Mouse (Mus musculus): ENCODE data around the gene Pcyt2.

Gene Pcyt2

DNA sequence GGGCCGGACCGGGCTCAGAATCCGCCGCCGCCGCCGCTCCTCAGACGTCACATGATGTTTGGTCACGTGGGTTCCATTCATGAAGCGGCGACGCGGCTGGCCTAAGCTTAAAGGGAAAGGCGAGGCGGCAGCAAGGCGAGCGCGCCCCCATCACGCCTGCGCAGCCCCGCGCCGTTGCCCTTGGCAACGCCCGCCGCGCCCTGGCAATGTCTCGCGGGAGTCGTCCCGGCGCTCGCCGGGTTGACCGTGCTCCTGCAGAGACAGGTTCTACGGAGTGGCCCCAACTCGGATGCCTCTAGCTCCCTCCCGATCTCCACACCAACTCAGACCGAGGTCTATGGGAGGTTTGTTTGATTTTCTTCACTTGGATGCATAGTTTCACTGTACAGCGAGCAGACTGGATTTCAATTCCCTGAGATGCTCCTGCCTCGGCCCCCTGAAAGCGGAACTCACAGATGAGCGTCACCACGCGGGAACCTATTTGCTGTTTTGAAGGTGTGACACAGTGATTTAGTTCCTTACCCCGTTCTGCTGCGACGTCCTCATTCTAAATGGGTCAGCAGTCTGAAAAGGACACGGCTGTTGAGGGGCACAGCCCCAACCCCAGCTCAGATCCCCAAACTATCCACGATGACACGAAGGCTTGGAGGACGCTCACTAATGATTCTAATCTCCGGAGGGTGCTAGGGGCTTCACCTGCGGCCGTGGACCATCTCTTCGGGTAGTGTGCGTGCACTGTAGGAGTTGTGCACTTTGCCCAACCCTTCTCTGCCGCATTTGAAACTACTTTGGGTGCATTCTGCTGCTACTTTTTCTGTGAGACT, 16.0 kb upstream of the Pcyt2 start, which contains the start of gene Mafg:
Mafg (minus strand) TSS at position 81 of the 824 bp plus-strand sequence.
- peak; percentile 99 for DNase-seq (ENCODE audit: extremely low read depth, insufficient read length, low spot score)

DNA sequence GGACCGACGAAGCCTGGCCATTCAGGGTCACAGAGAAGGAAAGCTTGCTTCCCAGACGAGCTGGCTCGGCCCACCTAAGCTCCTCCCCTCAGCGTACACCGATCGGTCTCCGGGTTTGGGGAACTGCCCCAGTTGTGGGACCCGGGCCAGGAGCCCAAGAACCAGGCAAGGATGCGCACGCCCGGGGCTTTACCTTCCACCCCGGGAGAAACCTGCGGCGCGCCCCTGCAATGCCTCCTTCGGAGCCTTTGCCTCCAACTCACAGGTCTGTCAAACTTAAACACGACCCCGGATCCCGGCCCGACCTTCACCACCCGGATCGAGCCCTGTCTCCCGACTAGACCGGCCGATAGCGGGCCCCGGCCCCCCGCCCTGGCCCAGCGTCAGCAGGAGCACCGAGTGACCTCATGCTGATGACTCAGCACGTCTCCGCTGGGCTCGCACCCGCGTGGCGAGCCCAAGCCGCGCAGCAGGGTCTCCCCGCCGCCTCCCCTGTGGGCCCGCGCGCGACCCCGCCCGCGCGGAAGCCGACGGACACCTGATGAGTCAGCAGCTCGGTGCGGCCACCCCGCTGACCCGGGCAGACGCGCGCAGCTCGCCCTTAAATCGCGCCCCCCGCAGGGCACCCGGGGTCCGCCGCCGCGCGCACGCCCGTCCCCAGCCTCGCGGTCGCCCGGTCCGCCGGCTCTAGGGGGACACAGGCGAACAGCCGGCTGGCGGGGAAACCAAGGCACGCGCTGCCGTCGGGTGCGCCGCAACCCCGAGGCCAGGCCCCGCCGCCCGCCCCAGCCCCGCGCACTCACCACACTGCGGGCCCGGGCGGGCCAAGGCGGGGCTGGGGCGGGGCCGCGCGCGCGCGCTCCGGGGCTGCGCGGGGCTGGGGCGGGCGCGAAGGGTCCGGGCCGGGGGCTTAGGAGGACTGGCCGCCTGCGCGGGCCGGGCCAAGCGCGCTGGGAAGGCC, 15.1 kb upstream of the Pcyt2 start:
- DNase-seq (ENCODE audit: extremely low read depth, insufficient read length, low spot score), result peak; percentile 89

DNA sequence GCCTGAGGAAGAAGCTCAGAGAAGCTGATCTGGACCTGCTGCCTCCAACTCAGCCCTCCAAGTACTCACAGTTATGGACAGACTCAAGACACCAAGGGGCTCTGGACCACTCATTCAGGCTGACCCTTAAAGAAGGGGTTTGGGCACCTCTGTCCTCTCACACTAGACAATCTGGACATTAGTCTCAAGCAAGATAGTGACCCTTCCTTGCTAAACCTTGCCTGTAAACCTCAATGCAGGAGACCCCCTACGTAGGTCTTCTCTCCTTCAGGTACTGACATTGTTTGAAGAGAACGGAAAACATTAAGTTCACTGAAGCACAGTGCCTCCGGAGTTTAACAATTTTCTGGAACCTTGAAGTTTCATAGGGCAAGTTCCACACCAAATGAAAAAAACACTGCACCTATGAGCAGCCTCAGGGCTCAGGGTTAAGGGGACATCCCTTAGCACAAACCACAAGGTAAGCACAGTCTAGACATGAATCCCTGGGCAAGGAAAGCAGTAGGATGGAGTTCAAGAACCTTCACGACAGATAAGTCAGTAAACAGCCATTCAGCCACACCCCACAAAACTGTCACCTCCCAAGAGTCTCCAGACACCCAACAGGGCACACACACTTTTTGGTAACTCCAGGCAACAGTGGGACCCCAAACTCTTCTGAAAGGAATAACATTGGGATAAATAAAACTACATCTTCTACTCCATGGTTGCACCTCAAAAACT, 14.2 kb upstream of the Pcyt2 start:
- no peak for DNase-seq (ENCODE audit: extremely low read depth, insufficient read length, low spot score)

DNA sequence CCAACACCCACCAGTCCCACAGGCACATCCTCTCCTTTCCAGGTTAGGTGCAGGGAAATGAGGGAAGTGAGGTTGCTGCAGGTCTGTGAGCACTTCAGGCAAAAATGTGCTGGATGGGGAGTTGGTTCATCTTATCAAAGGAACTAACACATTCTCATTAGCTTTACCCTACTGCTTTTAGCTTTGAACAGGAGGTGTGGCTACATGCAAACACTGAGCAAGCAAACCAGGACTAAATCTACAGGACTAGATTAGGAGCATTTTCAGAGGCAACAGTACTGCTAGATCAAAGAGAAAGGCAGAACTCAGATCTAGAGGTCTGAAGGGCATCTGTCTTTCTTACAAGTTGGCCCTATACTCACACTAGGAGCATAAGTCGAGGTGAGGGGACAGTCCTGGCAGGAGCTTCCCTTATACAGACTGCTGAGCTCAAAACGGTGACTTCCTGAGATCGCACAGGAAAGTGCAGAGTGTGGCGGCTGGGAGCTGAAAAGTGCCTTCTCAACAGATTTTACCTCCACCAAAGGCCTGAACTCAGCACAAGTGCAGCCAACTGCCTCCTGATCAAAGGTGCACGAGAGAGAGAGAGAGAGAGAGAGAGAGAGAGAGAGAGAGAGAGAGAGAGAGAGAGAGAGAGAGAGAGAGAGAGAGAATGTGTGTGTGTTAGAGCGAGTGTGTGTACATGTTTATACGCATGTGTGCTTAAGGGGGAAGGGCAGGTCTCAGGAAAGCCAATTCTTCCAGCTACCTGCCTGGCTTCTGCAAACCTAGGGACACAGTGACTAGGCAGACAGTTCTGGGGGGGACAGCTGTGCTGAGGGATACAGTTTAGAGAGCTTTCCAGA, 13.4 kb upstream of the Pcyt2 start:
- no peak for DNase-seq (ENCODE audit: extremely low read depth, insufficient read length, low spot score)

DNA sequence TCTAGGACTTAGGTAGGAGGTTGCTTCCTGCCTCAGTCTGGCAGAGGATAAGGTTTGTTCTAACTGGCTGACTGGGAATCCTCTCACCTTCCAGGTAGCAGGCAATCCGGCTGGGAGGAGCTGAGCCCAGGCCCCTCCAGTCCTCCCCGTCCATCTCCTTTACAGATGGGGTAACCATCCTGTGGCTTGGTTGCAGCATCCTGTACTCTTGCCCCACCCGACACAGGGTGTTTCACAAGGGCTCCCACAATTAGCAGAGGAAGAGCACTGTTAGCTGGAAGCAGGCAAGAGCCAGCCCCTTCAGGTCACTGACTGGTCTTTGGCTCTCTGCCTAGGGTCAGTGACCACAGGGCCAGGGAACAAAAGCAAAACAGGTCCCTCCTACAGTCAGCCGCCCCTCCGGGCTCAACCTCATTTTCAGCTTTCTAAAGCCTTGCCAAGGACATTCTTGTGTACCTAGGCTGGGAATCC, 12.7 kb upstream of the Pcyt2 start:
- peak; percentile 70 for DNase-seq (ENCODE audit: extremely low read depth, insufficient read length, low spot score)

DNA sequence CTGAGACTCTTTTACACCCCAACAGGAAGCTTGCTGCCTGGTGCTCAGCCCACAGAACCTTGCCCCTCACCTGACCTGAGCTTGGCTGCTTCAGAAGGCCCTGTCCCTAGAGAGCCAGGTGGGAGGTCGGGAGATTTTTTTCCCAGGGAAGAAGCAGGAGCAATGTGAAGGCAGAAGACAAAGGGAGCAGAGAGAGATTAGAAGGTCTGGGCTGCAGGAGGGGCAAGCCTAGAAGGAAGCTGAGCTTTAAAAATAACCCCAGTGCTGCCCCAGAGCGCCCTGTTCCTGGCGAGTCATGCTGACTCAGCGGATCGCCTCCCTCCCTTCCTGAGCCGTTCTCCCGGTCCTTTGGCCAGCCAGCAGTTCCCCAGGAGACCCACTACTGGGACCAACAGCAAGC, 12.2 kb upstream of the Pcyt2 start:
- peak; percentile 57 for DNase-seq (ENCODE audit: extremely low read depth, insufficient read length, low spot score)

DNA sequence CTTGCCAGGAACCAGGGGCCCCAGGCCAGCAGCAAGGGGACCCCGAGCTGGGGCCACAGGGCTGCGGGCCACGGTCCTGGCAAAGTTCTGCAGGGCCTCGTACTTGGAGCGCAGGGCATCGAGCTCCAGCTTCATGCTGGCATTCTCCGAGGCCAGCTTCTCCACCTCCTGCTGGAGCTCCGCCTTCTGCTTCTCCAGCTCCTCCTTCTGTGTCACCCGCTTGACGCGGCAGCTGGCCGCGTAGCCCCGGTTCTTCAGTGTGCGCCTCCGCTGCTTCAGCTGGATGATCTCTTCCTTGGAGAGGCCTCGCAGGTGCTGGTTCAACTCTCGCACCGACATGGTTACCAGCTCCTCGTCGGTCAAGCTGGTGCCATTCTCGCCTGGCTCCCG, 11.6 kb upstream of the Pcyt2 start:
- peak; percentile 63 for DNase-seq (ENCODE audit: extremely low read depth, insufficient read length, low spot score)

DNA sequence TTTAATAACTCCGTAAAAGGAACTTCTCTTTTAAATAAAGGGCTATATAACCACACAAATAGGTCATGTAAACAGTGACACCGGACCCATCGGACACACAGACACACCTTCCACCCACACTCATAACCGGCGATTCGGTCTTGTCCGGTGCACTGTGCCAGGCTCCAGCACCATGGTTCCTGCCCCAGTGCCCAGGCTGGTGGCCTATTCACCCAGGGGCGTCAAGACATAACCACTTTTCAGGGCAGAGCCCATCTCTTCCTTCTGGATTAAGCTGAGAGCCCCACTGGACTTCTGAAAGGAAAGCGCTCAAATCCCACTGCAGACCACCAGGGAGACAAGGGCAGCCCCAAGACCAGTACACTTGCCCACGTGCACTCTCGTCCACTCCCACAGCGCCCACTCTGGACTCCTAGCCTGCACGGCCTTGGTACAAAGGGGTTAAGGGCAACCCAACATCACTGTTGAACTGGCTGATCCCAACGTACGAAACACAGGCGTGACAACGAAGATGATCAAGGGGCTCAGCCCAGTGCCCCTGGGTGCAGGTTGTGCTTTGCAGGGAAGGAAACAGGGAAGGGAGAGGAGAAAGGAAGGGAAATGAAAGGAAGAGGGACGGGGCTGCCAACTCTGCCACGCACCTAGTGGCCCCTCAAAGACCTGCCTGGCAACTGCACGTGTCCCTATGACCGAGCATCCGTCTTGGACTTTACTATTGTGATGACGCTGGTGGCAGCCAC, 11.0 kb upstream of the Pcyt2 start:
- DNase-seq (ENCODE audit: extremely low read depth, insufficient read length, low spot score), result no peak

DNA sequence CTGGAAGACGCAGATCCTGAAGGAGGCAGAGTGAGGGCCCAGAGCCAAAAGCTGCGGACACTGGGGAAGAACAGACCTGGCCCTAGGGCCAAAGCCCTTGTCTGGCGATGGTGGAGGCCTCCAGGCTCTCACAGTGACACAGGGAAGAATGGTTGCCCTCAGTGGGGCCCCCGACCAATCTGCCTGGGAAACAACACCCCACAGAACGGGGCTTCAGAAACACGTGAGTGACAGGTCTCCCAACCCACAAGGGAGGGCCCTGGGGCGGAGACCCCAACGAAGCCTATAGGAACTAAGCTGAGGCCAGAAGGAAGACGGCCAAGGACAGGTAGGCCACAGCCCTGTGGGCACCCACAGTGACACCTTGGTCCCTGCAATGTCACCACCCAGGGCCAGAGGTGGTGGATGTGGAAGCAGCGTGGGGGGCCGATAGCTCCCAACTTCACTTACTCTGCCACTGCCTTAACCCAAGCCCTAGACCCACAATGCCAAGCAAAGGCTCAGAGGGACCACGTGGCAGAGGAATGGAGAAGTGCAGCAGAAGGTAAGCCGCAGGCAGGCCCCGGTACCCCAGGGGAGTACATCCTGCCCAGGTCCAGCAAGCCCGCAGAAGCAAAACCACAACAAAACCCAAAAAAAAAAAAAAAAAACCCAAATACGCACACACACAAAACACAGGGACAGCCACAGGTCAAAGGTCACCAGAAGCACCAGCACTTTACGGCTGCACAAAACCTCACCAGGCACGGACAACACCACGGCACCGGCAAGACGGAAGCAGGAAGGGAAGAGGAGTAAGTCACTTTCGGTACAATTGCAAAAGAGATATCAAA, 9.9 kb upstream of the Pcyt2 start:
- DNase-seq (ENCODE audit: extremely low read depth, insufficient read length, low spot score), result no peak

DNA sequence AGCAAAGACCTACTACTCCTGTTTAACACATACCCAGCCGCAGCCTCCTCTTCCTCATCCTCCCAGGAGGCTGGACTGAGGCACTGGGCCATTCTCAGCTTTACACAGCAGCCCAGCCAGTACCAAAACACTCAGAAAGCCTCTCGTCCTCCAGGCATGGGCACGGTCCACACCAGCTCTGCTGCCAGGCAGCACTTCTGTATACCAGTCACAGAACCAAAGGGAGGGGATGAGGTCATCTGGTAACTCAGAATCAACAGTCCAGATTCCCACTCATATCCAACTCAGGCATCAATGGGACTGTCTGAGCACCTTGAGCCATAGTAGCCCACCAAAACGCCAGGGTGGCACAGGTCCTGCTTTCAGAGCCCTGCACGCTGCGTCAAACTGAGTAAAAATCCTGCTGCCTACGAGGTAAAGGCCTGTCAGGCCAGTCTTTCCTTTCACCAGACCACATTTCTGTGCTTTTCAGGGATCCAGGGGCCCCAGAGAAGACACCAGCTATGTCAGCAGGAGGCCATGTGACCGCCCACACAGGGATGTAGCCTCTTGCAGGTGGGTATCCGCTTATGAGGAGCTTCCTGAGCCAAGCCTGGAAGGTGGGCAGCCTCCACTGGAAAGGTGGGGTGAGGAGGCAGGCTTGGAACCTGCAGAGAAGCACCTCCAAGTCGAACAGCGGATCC, 9.2 kb upstream of the Pcyt2 start:
- no peak for DNase-seq (ENCODE audit: extremely low read depth, insufficient read length, low spot score)

DNA sequence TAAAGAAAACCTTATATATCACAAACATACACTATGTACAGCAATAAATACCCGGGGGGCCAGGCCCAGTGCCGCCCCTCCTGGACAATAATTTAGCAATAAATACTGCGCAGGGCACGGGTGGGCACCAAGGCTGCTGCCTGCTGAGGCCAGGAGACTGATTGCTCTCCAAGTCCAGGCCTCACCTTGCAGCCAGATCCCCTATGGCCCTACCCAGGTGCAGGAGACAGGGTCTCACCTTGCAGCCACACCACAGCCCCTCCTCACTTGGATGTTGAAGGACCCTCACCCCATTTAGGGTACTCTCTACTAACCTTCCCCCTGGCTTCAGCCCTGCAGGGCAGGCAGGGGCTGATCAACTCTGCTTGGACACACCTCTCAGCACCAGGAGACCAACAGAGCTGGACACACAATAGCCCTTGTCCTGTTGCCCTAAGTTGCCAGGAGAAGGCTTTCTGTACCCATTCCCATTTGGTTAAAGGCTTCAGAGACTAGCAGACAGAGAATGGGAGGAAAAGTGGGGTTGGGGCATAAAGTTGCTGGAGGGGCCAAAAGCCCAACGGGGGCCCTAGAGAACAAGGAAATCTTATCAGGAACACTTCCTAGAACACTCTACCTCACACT, 7.5 kb upstream of the Pcyt2 start, which contains the start of gene Sirt7:
Sirt7 (minus strand) TSS at position 89 of the 624 bp plus-strand sequence.
- no peak for DNase-seq (ENCODE audit: extremely low read depth, insufficient read length, low spot score)

DNA sequence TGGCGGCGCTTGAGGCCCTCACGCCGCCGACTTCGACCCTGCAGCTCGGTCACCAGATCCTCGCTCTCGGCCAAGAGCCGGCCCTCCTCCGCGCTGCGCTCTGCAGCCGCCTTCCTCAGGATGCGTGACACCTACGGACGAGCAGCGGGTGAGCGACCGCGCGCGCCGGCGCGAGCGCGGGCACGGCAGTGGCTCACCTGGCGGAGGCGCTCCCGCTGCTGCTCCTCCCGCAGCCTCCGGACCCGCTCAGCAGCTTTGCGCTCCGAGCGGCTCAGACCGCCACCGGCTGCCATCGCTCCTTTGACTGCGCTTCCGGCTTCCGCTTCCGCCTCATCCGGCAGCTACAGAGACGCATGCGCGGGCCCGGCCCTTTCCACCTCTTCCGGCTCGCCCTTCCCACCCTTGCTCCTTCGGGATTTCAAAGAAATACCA, 7.0 kb upstream of the Pcyt2 start:
- DNase-seq (ENCODE audit: extremely low read depth, insufficient read length, low spot score), result peak; percentile 80

DNA sequence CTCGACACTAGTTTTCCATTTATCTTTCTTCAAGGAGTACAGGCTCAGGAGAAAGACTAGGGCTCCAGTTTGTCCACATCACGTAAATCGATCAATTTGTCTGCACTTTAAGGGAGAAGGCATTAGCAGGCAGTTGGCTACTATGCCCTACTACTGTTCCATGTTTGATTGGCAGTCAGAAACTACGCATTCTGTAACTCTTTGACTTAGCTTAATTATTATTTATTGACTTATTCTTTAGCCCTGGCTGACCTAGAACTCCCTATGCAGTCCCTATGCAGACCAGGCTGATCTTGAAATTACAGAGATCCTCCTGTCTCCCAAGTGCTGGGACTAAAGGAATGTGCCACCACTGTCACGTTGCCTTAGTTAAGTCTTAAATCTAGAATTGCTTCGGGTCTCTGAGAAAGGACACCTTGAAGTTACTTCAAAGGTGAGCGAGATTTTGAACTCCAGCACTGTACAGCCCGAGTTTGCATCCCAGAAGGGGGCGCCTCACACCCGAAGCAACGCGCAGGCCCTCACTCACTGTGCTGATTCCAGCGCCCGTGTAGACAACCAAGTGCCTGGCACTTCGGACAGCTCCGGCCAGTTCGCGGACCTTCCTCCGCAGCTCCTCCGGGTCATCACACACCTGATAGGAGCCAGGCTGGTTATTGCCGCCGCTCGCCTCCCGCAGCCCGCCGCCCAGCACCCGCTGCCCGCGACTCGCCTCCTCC, 6.4 kb upstream of the Pcyt2 start:
- no peak for DNase-seq (ENCODE audit: extremely low read depth, insufficient read length, low spot score)

DNA sequence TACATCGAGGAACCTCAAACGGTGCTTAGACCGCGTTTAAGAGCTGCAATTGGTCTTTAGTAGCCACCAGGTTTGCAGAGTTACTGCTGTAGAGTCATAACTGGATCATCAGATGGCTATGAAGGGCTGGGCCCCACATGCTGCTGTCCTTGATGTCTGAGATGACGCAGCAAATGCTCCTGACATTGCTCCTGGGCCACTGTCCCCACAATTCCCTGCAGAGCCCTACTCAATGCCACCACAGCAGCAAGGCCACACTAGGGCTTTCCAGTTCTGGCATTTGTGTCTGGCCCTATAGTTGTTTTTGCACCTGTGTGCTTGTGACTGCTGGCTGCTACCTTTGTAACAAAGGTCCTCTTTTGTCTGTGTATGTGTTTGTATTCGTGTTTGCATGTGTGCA, 5.1 kb upstream of the Pcyt2 start:
- no peak for DNase-seq (ENCODE audit: extremely low read depth, insufficient read length, low spot score)

DNA sequence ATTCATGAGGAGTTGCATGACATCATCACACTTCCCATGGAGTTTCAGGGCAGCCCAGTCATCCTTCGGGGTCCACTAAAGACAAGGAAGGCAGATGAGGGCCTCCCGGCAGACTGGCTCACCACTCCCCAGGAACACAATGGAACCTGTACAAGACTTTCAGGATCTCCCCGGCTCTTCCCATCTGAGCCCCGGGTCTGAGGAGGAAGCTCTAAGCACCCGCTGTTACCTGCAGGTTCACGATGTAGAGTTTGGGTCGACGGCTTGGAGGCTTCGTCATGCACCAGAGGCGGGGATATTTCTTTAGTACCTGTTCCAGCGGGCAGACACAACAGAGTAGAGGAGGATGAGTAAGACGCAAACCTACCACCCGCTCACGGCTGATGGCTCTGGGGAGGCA, 2.5 kb upstream of the Pcyt2 start:
- DNase-seq (ENCODE audit: extremely low read depth, insufficient read length, low spot score), result no peak
